Comparison of ENCODE assay signal across 29 mouse cellular contexts in the genomic region with DNA sequence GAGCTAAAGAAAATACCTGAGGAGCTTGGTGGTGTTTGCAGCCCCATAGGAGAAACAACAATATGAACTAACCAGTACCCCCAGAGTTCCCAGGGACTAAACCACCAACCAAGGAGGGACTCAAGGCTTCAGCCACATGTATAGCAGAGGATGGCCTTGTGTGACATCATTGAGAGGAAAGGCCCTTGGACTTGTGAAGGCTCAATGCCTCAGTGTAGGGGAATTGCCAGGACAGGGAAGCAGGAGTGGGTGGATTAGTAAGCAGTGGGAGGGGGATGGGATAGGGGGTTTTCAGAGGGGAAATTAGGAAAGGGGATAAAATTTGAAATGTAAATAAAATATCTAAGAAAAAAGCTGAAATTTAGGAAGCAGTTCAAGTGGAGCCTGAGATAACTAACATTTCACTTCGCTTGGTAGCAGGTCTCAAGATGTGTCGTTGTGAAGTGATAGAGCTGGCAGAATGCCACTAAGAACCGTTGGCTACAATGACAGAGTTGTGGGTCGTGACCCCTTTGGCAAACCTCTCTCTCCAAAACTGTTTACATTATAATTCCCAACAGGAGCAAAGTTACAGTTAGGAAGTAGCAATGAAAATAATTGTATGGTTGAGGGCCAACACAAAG. TPM values are rescaled to one million over a fixed set of nuclear protein-coding genes. Genes with fewer than 3 reads are reported as not detected.
A peak's percentile ranks its signal among the peaks of the same experiment; 100 is the strongest.
DNase-seq lines count a peak whose midpoint lies in the region; ATAC-seq and TF ChIP-seq lines count a peak whose summit lies in the region.
"Had no signal": no experiment of that assay in that cellular context is flagged by ENCODE, and none has a peak within 500 bp of the region (broad histone marks: within the 10 kb centered on the region; RNA-seq: fewer than 3 reads in every experiment).

No protein-coding gene starts in this region.

- peak overlapping the region; percentile 48 for H3K4me2 ChIP-seq in liver, embryonic 15.5 days
- H3K4me2 ChIP-seq: forebrain, embryonic 12.5 days; heart, embryonic 11.5 days; hindbrain, embryonic 14.5 days; limb, embryonic 13.5 days; lung, embryonic 15.5 days; midbrain, embryonic 13.5 days; neural tube, embryonic 15.5 days had no signal

- H3K4me3 ChIP-seq in thymus, adult 2 months (ENCODE audit: control insufficient read depth, insufficient read depth, low read length), result no peak overlapping the region
- no peak overlapping the region for H3K4me3 ChIP-seq in cortical plate, adult 2 months (ENCODE audit: insufficient read depth, low read length)
- no peak overlapping the region for H3K4me3 ChIP-seq in liver, embryonic 15.5 days (replicated peaks)
- H3K4me3 ChIP-seq: erythroblast, embryonic 14.5 days; forebrain, embryonic 12.5 days; left cerebral cortex, adult 2 months; limb, embryonic 13.5 days; lung, embryonic 15.5 days; megakaryocyte, embryonic 14.5 days; midbrain, embryonic 13.5 days; neural tube, embryonic 15.5 days had no signal

- 0 out of 2 replicates have a peak overlapping the region, but pooled peaks have one; percentile 40 for H3K27ac ChIP-seq in thymus, adult 2 months (ENCODE audit: control insufficient read depth, insufficient read depth, low read length)
- H3K27ac ChIP-seq in cortical plate, adult 2 months (ENCODE audit: insufficient read depth, low read length), result peak overlapping the region; percentile 57; the same call in 1 of the 2 replicates
- peak overlapping the region; percentile 76 for H3K27ac ChIP-seq in liver, embryonic 15.5 days (replicated peaks)
- H3K27ac ChIP-seq: forebrain, embryonic 12.5 days; hindbrain, embryonic 14.5 days; left cerebral cortex, adult 2 months; limb, embryonic 13.5 days; lung, embryonic 15.5 days; midbrain, embryonic 13.5 days; neural tube, embryonic 15.5 days had no signal

- no peak for DNase-seq in thymus, adult 2 months
- DNase-seq in thymus, adult 18-20 months, result no peak
- DNase-seq in adrenal gland, adult 2 months, result no peak
- DNase-seq in gastrocnemius, adult 18-20 months (ENCODE audit: low spot score), result no peak
- DNase-seq in neural tube, embryonic 10.5 days (ENCODE audit: extremely low spot score, low spot score), result no peak
- DNase-seq: adrenal gland, postnatal 36 days; B cell, adult 2 months; cerebellum, adult 18-20 months; cerebellum, postnatal 10 days; forebrain, postnatal 0 days; gastrocnemius, postnatal 10 days; kidney, adult 9 months; kidney, postnatal 10 days; retina, postnatal 1 day; right cerebral cortex, postnatal 14 days; thymus, postnatal 25 days had no signal

- no peak overlapping the region for H3K9ac ChIP-seq in liver, embryonic 15.5 days
- H3K9ac ChIP-seq: forebrain, embryonic 12.5 days; forebrain, postnatal 0 days; hindbrain, embryonic 14.5 days; limb, embryonic 13.5 days; lung, embryonic 15.5 days; midbrain, embryonic 13.5 days; neural tube, embryonic 15.5 days had no signal

- H3K9me3 ChIP-seq in liver, embryonic 15.5 days (replicated peaks), result no peaks in the 10 kb centered on the region
- H3K9me3 ChIP-seq: forebrain, embryonic 12.5 days; limb, embryonic 13.5 days; lung, embryonic 15.5 days; megakaryocyte, embryonic 14.5 days; midbrain, embryonic 13.5 days; neural tube, embryonic 15.5 days had no signal

- no peak for TF ChIP-seq POLR2A in thymus, adult 2 months (IDR thresholded peaks at IDR 0.05; ENCODE audit: control insufficient read depth, extremely low read depth, insufficient read depth, low read length, poor library complexity)
- TF ChIP-seq POLR2A in cortical plate, adult 2 months (IDR thresholded peaks at IDR 0.05; ENCODE audit: extremely low read depth, insufficient read depth, low read length), result no peak

- H3K4me1 ChIP-seq in thymus, adult 2 months (replicated peaks; ENCODE audit: control insufficient read depth, insufficient read depth, low read length), result peaks cover 14% of the 10 kb centered on the region
- no peaks in the 10 kb centered on the region for H3K4me1 ChIP-seq in cortical plate, adult 2 months (ENCODE audit: control insufficient read depth, insufficient read depth, low read length)
- peaks cover 62% of the 10 kb centered on the region for H3K4me1 ChIP-seq in liver, embryonic 15.5 days (replicated peaks)
- H3K4me1 ChIP-seq: forebrain, embryonic 12.5 days; limb, embryonic 13.5 days; lung, embryonic 15.5 days; midbrain, embryonic 13.5 days; neural tube, embryonic 15.5 days had no signal

- ATAC-seq in liver, embryonic 15.5 days (ENCODE audit: insufficient read depth), result no peak
- ATAC-seq: forebrain, postnatal 0 days; intestine, postnatal 0 days; midbrain, embryonic 13.5 days had no signal

- H3K27me3 ChIP-seq in thymus, adult 2 months (ENCODE audit: control insufficient read depth, insufficient read depth, low read length), result no peaks in the 10 kb centered on the region
- no peaks in the 10 kb centered on the region for H3K27me3 ChIP-seq in liver, embryonic 15.5 days
- H3K27me3 ChIP-seq: forebrain, embryonic 12.5 days; limb, embryonic 13.5 days; lung, embryonic 15.5 days; megakaryocyte, embryonic 14.5 days; midbrain, embryonic 13.5 days; neural tube, embryonic 15.5 days had no signal

- TF ChIP-seq CTCF in thymus, adult 2 months (IDR thresholded peaks at IDR 0.05; ENCODE audit: borderline replicate concordance, control insufficient read depth, extremely low read depth, insufficient read depth, low read length, poor library complexity), result no peak
- no peak for TF ChIP-seq CTCF in cortical plate, adult 2 months (IDR thresholded peaks at IDR 0.05; ENCODE audit: extremely low read depth, insufficient read depth, low read length)

- 75% methylated on average over 4 of the region's 4 CpGs for WGBS in thymus, adult 2 months
- 24% methylated on average over 4 of the region's 4 CpGs for WGBS in liver, embryonic 15.5 days (ENCODE audit: insufficient replicate concordance)

- H3K36me3 ChIP-seq in thymus, adult 2 months (ENCODE audit: control insufficient read depth, insufficient read depth, low read length), result no peaks in the 10 kb centered on the region
- no peaks in the 10 kb centered on the region for H3K36me3 ChIP-seq in liver, embryonic 15.5 days (replicated peaks)
- H3K36me3 ChIP-seq: forebrain, embryonic 12.5 days; limb, embryonic 13.5 days; lung, embryonic 15.5 days; midbrain, embryonic 13.5 days; neural tube, embryonic 15.5 days had no signal

RNA-seq across cellular contexts. Expression of a gene that starts 7.6 kb away (rescaled TPM):
- polyA plus RNA-seq in thymus, adult 2 months (2012; rRNA removed), result 45.2 and 52.3 TPM in 2 replicates
- 3.4 and 3.5 TPM in 2 replicates for polyA plus RNA-seq in cortical plate, adult 2 months (2012; rRNA removed)
- 12.7 and 13.1 TPM in 2 replicates for polyA plus RNA-seq in liver, embryonic 15.5 days (2015; fragmentation: Nextera tagmentation; extraction: Ambion mirVana)
- 1 to 10 TPM; 2.9 to 4.5 TPM for total RNA-seq in adrenal gland, adult 2 months (2021)
- polyA plus RNA-seq in adrenal gland, adult 2 months (2012; rRNA removed), result 0.86 and 1.2 TPM in 2 replicates
- 1 to 10 TPM; 1.3 to 2.0 TPM for total RNA-seq in gastrocnemius, adult 18-20 months (2021)
